Mouse (Mus musculus) heart, postnatal 0 days (tissue): Measurements from ENCODE around the gene Poln.

ENCODE experiments used
- CTCF ChIP-seq: IDR thresholded peaks from 2 replicates; pipeline ENCODE4 v1.5.1; 2016; ENCODE audit warnings: antibody characterized with exemption, control low read depth, low read depth
- EP300 ChIP-seq: IDR thresholded peaks from 2 replicates; pipeline ENCODE4 v1.6.1; 2016; ENCODE audit warnings: antibody characterized with exemption, low read depth

- TF ChIP-seq CTCF (no peak), EP300 (no peak)
Observed at GRCm38 (mm10) chr5:34188856-34189255, 19.6 kb upstream of the Poln start.
